10 mouse cellular contexts compared by ENCODE assay signal in genomic region chr3:96081650-96082049, GRCm38 (mm10).
"Had no signal": no experiment of that assay in that cellular context is flagged by ENCODE, and none has a peak within 500 bp of the region (broad histone marks: within the 10 kb centered on the region; RNA-seq: fewer than 3 reads in every experiment).

No protein-coding gene starts in this region.

- ATAC-seq: intestine, embryonic 16.5 days had no signal

- H3K4me3 ChIP-seq: kidney, embryonic 15.5 days; limb, embryonic 13.5 days; midbrain, embryonic 12.5 days; neural tube, embryonic 15.5 days had no signal

- H3K36me3 ChIP-seq: kidney, embryonic 15.5 days; limb, embryonic 13.5 days; midbrain, embryonic 12.5 days; neural tube, embryonic 15.5 days had no signal

- H3K4me1 ChIP-seq: kidney, embryonic 15.5 days; limb, embryonic 13.5 days; midbrain, embryonic 12.5 days; neural tube, embryonic 15.5 days had no signal

- H3K9me3 ChIP-seq: kidney, embryonic 15.5 days; limb, embryonic 13.5 days; midbrain, embryonic 12.5 days; neural tube, embryonic 15.5 days had no signal

- DNase-seq: left cerebral cortex, postnatal 4 days; lung, adult 18-20 months; right cerebral cortex, adult 18-20 months; right cerebral cortex, postnatal 25 days; thymus, adult 18-20 months had no signal

- H3K27me3 ChIP-seq: kidney, embryonic 15.5 days; limb, embryonic 13.5 days; midbrain, embryonic 12.5 days; neural tube, embryonic 15.5 days had no signal
